Mouse (Mus musculus) midbrain, embryonic 15.5 days (tissue): ENCODE measurements around the gene Gm27027. TPM values are rescaled to one million over a fixed set of nuclear protein-coding genes. Genes with fewer than 3 reads are reported as not detected.

Experiments used
- ATAC-seq: fragments of 200-750 bp; cut with Nextera tagmentation; replicated peaks from 2 replicates; pipeline ENCODE4 v1.8.0; 2017; ENCODE audit warnings: moderate TSS enrichment
- H3K27ac ChIP-seq: fragments of 300-500 bp; sonication (generic); 2 replicates; pipeline ENCODE4 v1.5.1; 2015; ENCODE audit warnings: mild to moderate bottlenecking, inconsistent platforms
- H3K27me3 ChIP-seq: fragments of 300-500 bp; sonication (generic); replicated peaks from 2 replicates; pipeline ENCODE4 v1.6.1; 2015; ENCODE audit warnings: inconsistent platforms
- H3K36me3 ChIP-seq: fragments of 300-500 bp; sonication (generic); replicated peaks from 2 replicates; pipeline ENCODE4 v1.6.1; 2015; ENCODE audit warnings: inconsistent platforms
- H3K4me1 ChIP-seq: fragments of 300-500 bp; sonication (generic); 2 replicates; pipeline ENCODE4 v1.6.1; 2015; ENCODE audit warnings: inconsistent platforms
- H3K4me2 ChIP-seq: fragments of 300-500 bp; sonication (generic); 2 replicates; pipeline ENCODE4 v1.6.1; 2015; ENCODE audit warnings: inconsistent platforms, mild to moderate bottlenecking, moderate library complexity
- H3K4me3 ChIP-seq: fragments of 300-500 bp; sonication (generic); 2 replicates; pipeline ENCODE4 v1.5.1; 2015; ENCODE audit warnings: mild to moderate bottlenecking, inconsistent platforms
- H3K9ac ChIP-seq: fragments of 300-500 bp; sonication (generic); 2 replicates; pipeline ENCODE4 v1.6.1; 2015; ENCODE audit warnings: mild to moderate bottlenecking, inconsistent platforms
- H3K9me3 ChIP-seq: fragments of 300-500 bp; sonication (generic); 2 replicates; pipeline ENCODE4 v1.6.1; 2016; ENCODE audit warnings: inconsistent platforms
- WGBS: fragments of 180-500 bp; shearing (Covaris S2); methylation state at CpG from one replicate; pipeline ENCODE4 v1.1.7; 2015; ENCODE audit warnings: mixed read lengths; 5-methylcytosine and 5-hydroxymethylcytosine counted together
- polyA plus RNA-seq: library from polyadenylated mRNA; unstranded; fragments of >200 nt; fragmentation: Nextera tagmentation; extraction: Ambion mirVana; gene quantifications from 2 replicates; pipeline ENCODE4 v1.2.1, GENCODE M21; 2015

The Gm27027 gene
- polyA plus RNA-seq, 1 experiment from 2014 or later = not detected

GRCm38 (mm10) chr2:93971647-93972046 lies 24.5 kb downstream of the Gm27027 start:
- ATAC-seq = no peak
- H3K27ac ChIP-seq = no peak overlapping the region
- no peaks in the 10 kb centered on the region for H3K9me3 ChIP-seq
- H3K36me3 ChIP-seq = no peaks in the 10 kb centered on the region
- WGBS = 74% methylated on average over 3 of the region's 3 CpGs
- H3K4me2 ChIP-seq = no peak overlapping the region
- H3K9ac ChIP-seq = no peak overlapping the region
- peaks cover 9% of the 10 kb centered on the region for H3K4me1 ChIP-seq
- no peak overlapping the region for H3K4me3 ChIP-seq
- no peaks in the 10 kb centered on the region for H3K27me3 ChIP-seq

DNA sequence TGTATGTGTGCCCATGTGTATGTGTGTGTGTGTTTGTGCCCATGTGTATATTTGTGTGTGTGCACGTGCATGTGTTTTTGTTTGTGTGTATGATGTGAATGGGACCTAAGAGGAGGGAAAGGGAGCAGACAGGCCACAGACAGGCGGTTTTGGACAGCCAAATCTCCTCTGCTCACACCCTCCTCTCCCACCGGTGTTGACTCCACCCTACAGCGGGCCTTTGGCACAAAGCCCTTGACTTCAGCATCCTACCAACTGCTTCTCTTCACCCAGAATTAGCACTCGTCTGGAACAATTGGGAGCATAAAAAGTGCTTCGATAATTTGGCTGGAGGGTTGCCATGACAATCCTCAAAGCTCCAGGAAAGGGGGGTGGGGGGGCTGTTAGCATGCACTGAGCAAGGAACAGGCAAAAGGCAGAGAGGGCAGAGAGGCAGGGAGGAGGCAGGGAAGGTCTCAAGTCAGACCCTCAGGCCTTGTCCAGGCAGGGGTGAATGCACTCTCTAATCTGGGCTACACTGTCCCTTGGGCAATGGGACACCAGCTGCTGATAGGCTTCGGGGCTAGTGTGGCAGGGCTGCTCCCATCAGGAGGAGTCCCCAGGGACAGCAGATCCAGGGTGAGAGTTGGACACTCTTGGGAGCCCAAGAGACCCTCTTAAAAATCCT lies 31.5 kb downstream of the Gm27027 start:
- 29% methylated on average over 7 of the region's 7 CpGs for WGBS
- ATAC-seq = peak; percentile 54
- no peak overlapping the region for H3K27ac ChIP-seq

DNA sequence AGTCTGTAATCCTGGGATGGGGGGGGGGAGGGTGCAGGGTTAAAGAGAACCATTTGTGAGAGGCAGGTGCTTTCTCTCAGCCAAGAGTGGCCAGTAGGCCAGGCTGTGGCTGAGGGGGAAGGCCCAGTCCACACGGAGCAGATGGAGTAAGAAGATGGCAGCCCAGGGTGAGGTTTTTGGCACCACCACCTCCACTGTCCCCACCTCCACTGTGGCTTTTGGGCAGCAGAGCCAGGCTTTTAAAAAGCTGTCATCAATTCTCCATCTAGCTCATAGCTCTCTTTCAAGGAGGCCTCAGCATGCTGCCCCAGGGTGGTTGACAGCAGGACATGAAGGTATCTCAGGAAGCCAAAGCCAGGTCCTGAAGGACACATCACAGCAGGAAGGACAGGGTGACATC lies 32.4 kb downstream of the Gm27027 start:
- Histone ChIP-seq H3K36me3 (no peaks in the 10 kb centered on the region), H3K27ac (no peak overlapping the region), H3K4me2 (no peak overlapping the region), H3K4me3 (no peak overlapping the region), H3K9ac (no peak overlapping the region), H3K27me3 (no peaks in the 10 kb centered on the region), H3K4me1 (peaks cover 6% of the 10 kb centered on the region; the same call in 1 of the 2 replicates), H3K9me3 (no peaks in the 10 kb centered on the region)
- 80% methylated on average over 1 of the region's 1 CpGs for WGBS
- ATAC-seq = no peak

More for the DNA sequence above, 31.5 kb downstream of the Gm27027 start:
- H3K27me3 ChIP-seq = no peaks in the 10 kb centered on the region
- H3K9ac ChIP-seq = no peak overlapping the region
- H3K9me3 ChIP-seq = no peaks in the 10 kb centered on the region
- no peak overlapping the region for H3K4me2 ChIP-seq
- H3K4me3 ChIP-seq = no peak overlapping the region
- H3K36me3 ChIP-seq = no peaks in the 10 kb centered on the region
- H3K4me1 ChIP-seq = peaks cover 6% of the 10 kb centered on the region; the same call in 1 of the 2 replicates

DNA sequence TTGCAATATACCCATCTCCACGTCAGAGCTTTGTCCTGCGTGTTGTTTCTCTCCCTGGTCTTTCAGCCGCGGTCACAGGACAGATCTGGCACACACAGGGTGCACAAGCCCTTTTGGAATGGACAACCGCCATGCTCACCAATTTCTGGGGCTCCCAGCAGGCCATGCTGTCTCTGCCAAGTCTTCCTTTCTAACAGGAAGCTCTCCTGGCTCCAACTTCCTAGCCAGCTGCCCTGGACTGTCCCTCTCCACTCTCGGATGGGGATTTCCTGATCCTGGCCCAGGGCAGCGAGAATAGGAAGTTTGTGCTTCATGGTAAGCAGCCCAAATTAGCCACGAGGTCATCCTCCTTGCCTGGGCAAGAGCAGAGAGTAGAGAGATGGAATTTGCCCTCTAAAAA lies 34.4 kb downstream of the Gm27027 start:
- WGBS = 80% methylated on average over 8 of the region's 8 CpGs
- ATAC-seq = no peak

DNA sequence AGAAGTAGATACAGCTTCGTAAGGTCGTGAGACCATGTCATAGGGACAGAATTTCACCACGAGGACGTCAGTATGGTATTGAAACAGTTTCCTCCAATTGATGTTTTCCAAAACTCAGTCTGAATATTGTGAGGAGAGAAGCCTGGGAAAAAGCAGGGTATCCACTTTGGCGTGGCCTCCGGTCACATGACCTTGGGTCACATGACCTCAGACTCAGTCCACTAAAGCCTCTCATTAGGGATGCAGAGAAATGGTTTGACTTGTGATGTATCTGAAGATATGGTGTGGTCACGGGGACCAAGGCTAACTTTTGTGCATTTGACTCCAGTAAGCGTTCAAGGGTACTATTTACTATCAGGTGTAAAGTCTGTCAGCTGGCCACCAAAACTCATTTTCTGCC lies 36.8 kb downstream of the Gm27027 start:
- Histone ChIP-seq H3K27me3 (peaks cover 15% of the 10 kb centered on the region), H3K9me3 (no peaks in the 10 kb centered on the region), H3K27ac (no peak overlapping the region), H3K4me1 (peaks cover 32% of the 10 kb centered on the region), H3K9ac (no peak overlapping the region), H3K4me3 (no peak overlapping the region), H3K36me3 (no peaks in the 10 kb centered on the region), H3K4me2 (no peak overlapping the region)
- WGBS = 80% methylated on average over 8 of the region's 8 CpGs
- no peak for ATAC-seq

More for the DNA sequence above, 34.4 kb downstream of the Gm27027 start:
- no peak overlapping the region for H3K9ac ChIP-seq
- peaks cover 15% of the 10 kb centered on the region; the same call in 1 of the 2 replicates for H3K4me1 ChIP-seq
- no peak overlapping the region for H3K4me3 ChIP-seq
- H3K4me2 ChIP-seq = no peak overlapping the region
- H3K9me3 ChIP-seq = no peaks in the 10 kb centered on the region
- peaks cover 9% of the 10 kb centered on the region for H3K27me3 ChIP-seq
- H3K27ac ChIP-seq = no peak overlapping the region
- no peaks in the 10 kb centered on the region for H3K36me3 ChIP-seq

- no peak overlapping the region for H3K4me2 ChIP-seq
- WGBS = 70% methylated on average over 3 of the region's 3 CpGs
- no peak overlapping the region for H3K27ac ChIP-seq
Observed at GRCm38 (mm10) chr2:93958216-93958615, 37.9 kb downstream of the Gm27027 start.

GRCm38 (mm10) chr2:93957785-93958175 lies 38.4 kb downstream of the Gm27027 start:
- H3K9me3 ChIP-seq = no peaks in the 10 kb centered on the region
- H3K36me3 ChIP-seq = no peaks in the 10 kb centered on the region
- H3K4me2 ChIP-seq = peak overlapping the region; percentile 98
- H3K27ac ChIP-seq = peak overlapping the region; percentile 62; the same call in 1 of the 2 replicates
- no peak overlapping the region for H3K9ac ChIP-seq
- 34% methylated on average over 8 of the region's 8 CpGs for WGBS
- H3K4me3 ChIP-seq = no peak overlapping the region
- peaks cover 22% of the 10 kb centered on the region for H3K27me3 ChIP-seq
- no peak for ATAC-seq
- H3K4me1 ChIP-seq = peaks cover 34% of the 10 kb centered on the region

More at GRCm38 (mm10) chr2:93958216-93958615, 37.9 kb downstream of the Gm27027 start:
- H3K4me1 ChIP-seq = peaks cover 34% of the 10 kb centered on the region
- H3K4me3 ChIP-seq = no peak overlapping the region
- no peak for ATAC-seq
- H3K9me3 ChIP-seq = no peaks in the 10 kb centered on the region
- no peaks in the 10 kb centered on the region for H3K36me3 ChIP-seq
- peaks cover 22% of the 10 kb centered on the region for H3K27me3 ChIP-seq
- no peak overlapping the region for H3K9ac ChIP-seq

GRCm38 (mm10) chr2:93956908-93957784 lies 39.0 kb downstream of the Gm27027 start, which contains the start of gene Gm13889:
TSS of gene Gm13889 (minus strand) at chr2:93957201.
- peak; percentile 79 for ATAC-seq
- Histone ChIP-seq H3K4me2 (peak within 1 kb of the TSS; percentile 98), H3K9me3 (no peaks in the 10 kb centered on the region), H3K9ac (peak within 1 kb of the TSS; percentile 66), H3K27me3 (peaks cover 22% of the 10 kb centered on the region), H3K4me1 (peaks cover 34% of the 10 kb centered on the region), H3K27ac (peak within 1 kb of the TSS; percentile 62), H3K4me3 (peak within 1 kb of the TSS; percentile 78), H3K36me3 (no peaks in the 10 kb centered on the region)
- 4% methylated on average over 52 of the region's 62 CpGs for WGBS

GRCm38 (mm10) chr2:93956331-93956801 lies 39.8 kb downstream of the Gm27027 start:
- H3K36me3 ChIP-seq = no peaks in the 10 kb centered on the region
- H3K27me3 ChIP-seq = peaks cover 22% of the 10 kb centered on the region
- peaks cover 34% of the 10 kb centered on the region for H3K4me1 ChIP-seq
- under 1% methylated on average over 38 of the region's 44 CpGs for WGBS
- peak overlapping the region; percentile 98 for H3K4me2 ChIP-seq
- H3K4me3 ChIP-seq = peak overlapping the region; percentile 78
- peak; percentile 70 for ATAC-seq
- H3K9me3 ChIP-seq = no peaks in the 10 kb centered on the region
- H3K27ac ChIP-seq = peak overlapping the region; percentile 62
- peak overlapping the region; percentile 66 for H3K9ac ChIP-seq

DNA sequence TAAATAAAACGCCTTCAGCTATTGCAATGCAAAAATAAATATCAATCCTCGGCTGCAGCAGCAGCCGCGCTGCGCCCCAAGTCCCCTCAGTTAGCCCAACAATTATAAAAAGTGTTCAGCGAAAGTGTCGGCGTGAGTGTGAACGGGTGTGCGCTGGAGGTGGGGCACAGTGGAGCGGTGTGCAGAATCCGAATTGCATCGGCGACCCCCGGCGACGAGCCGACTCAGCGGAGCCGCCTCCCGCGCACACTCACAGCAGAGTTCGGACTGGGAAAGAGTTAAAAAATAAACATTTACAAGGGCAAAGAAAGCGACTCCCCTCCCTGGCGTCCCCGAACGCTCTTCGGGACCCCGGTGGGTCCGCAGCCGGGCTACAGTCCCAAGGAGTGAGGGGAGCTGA lies 40.3 kb downstream of the Gm27027 start:
- peaks cover 22% of the 10 kb centered on the region for H3K27me3 ChIP-seq
- H3K4me3 ChIP-seq = peak overlapping the region; percentile 78
- H3K27ac ChIP-seq = peak overlapping the region; percentile 62
- H3K9ac ChIP-seq = peak overlapping the region; percentile 66
- ATAC-seq = peak; percentile 40
- peaks cover 34% of the 10 kb centered on the region for H3K4me1 ChIP-seq
- under 1% methylated on average over 31 of the region's 31 CpGs for WGBS
- H3K4me2 ChIP-seq = peak overlapping the region; percentile 98
- no peaks in the 10 kb centered on the region for H3K9me3 ChIP-seq
- no peaks in the 10 kb centered on the region for H3K36me3 ChIP-seq

GRCm38 (mm10) chr2:93954781-93955578 lies 41.2 kb downstream of the Gm27027 start:
- Histone ChIP-seq H3K27me3 (peaks cover 22% of the 10 kb centered on the region), H3K27ac (0 out of 2 replicates have a peak overlapping the region, but pooled peaks have one; percentile 8), H3K9ac (peak overlapping the region; percentile 66), H3K4me2 (peak overlapping the region; percentile 98), H3K4me3 (peak overlapping the region; percentile 78), H3K4me1 (peaks cover 34% of the 10 kb centered on the region), H3K36me3 (no peaks in the 10 kb centered on the region), H3K9me3 (no peaks in the 10 kb centered on the region)
- WGBS = under 1% methylated on average over 32 of the region's 32 CpGs
- ATAC-seq = no peak
